Mouse (Mus musculus): Measurements from ENCODE around the gene Oxsm. TPM values are rescaled to one million over a fixed set of nuclear protein-coding genes. Genes with fewer than 3 reads are reported as not detected.

Oxsm gene
- 4.7 TPM in 2 replicates for polyA plus RNA-seq (2012; rRNA removed)

GRCm38 (mm10) chr14:16249171-16249874, at the start of gene Oxsm, which contains the start of gene Ngly1:
Oxsm (minus strand) TSS chr14:16249808.
Ngly1 (plus strand) TSS chr14:16249280.

Other genes starting within 250 kb of the Oxsm start
- 6.5 and 8.1 TPM in 2 replicates for gene Ngly1, start 528 bp downstream of the Oxsm start, polyA plus RNA-seq (2012; rRNA removed)
- gene Top2b, start 115.4 kb upstream of the Oxsm start, polyA plus RNA-seq (2012; rRNA removed), result 12.1 and 13.5 TPM in 2 replicates

All from liver, embryonic 18 days (tissue).